In the genomic region with DNA sequence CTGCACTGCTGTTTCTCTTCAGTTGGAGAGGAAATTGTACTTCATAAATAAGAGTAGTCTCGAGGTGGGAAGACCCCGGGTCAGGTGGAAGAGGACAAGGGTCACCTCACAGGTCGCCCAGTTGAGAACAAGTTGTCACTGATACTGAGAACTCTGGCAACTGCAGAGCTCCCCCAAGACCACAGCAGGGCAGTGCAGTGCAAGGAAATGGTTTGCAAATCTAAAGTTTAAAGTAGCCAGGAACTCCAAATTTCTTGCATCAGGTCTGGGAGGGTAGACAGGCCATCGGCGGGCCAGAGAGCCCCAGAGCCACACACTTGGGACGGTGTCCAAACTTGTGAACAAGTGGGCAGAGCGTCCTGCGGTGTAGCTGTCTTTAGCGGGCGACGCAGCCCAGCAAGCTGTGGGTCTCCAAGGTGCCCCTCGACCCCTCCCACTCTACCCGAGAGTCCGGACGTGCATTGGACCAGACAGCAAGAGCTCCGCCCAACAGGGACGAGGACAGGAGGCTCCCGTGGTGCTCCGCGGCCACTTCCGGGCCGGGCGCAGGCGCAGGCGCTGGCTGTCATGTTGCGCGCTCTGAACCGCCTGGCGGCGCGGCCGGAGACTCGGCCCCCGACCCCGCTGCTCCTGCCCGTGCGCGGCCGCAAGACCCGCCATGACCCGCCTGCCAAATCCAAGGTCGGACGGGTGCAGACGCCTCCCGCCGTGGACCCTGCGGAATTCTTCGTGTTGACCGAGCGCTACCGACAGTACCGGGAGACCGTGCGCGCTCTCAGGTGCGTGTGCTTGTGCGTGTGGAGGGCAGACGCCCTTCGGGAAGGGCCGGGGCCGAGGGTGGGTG, we compare ENCODE assay signal across 8 mouse cellular contexts. TPM values are rescaled to one million over a fixed set of nuclear protein-coding genes. Genes with fewer than 3 reads are reported as not detected.
DNase-seq lines count a peak whose midpoint lies in the region; ATAC-seq lines count a peak whose summit lies in the region.

A gene (plus strand): TSS at position 531 of the 844 bp plus-strand sequence.

- peak; percentile 100 for ATAC-seq in forebrain, embryonic 14.5 days
- peak; percentile 99 for ATAC-seq in neural tube, embryonic 15.5 days (ENCODE audit: low FRiP score)

- H3K4me2 ChIP-seq in forebrain, embryonic 14.5 days (ENCODE audit: low read length) = peak within 1 kb of the TSS; percentile 83
- H3K4me2 ChIP-seq in neural tube, embryonic 15.5 days = peak within 1 kb of the TSS; percentile 92

- no peaks in the 10 kb centered on the region for H3K9me3 ChIP-seq in forebrain, embryonic 14.5 days (replicated peaks; ENCODE audit: control insufficient read depth, low read length)
- H3K9me3 ChIP-seq in neural tube, embryonic 15.5 days (replicated peaks) = no peaks in the 10 kb centered on the region

- H3K27ac ChIP-seq in forebrain, embryonic 14.5 days (ENCODE audit: low read depth, low read length) = no peak within 1 kb of the TSS; the same call in 1 of the 2 replicates
- H3K27ac ChIP-seq in neural tube, embryonic 15.5 days (replicated peaks) = peak within 1 kb of the TSS; percentile 77

- peak within 1 kb of the TSS; percentile 90 for H3K9ac ChIP-seq in forebrain, embryonic 14.5 days (ENCODE audit: low read length)
- H3K9ac ChIP-seq in neural tube, embryonic 15.5 days (replicated peaks) = peak within 1 kb of the TSS; percentile 88

- DNase-seq in ES-CJ7 (ENCODE audit: low read depth, low spot score) = peak; percentile 95
- DNase-seq in cerebellum, adult 11 months = peak; percentile 91
- peak; percentile 97 for DNase-seq in forebrain, embryonic 14.5 days (ENCODE audit: low spot score)
- DNase-seq in heart, postnatal 14 days = peak; percentile 93 to 94
- DNase-seq in layer of hippocampus, adult 11-12 months (ENCODE audit: low spot score) = peak; percentile 92
- DNase-seq in lung, adult 18-20 months = peak; percentile 94 to 96
- peak; percentile 92 for DNase-seq in testis, postnatal 14 days (ENCODE audit: low spot score)

- WGBS in forebrain, embryonic 14.5 days = under 1% methylated on average over 61 of the region's 61 CpGs
- WGBS in neural tube, embryonic 15.5 days = under 1% methylated on average over 61 of the region's 61 CpGs

- peak within 1 kb of the TSS; percentile 91 for H3K4me3 ChIP-seq in forebrain, embryonic 14.5 days (ENCODE audit: low read depth, low read length)
- peak within 1 kb of the TSS; percentile 96 for H3K4me3 ChIP-seq in neural tube, embryonic 15.5 days (replicated peaks)

- intact Hi-C loops in heart, postnatal 14 days (cut with DNase I) = loop anchor here (2.0 kb wide), 1 partner anchor 33 kb away; no protein-coding TSS in a partner anchor

- H3K36me3 ChIP-seq in forebrain, embryonic 14.5 days (ENCODE audit: control insufficient read depth, insufficient read depth, low read length) = peaks cover 24% of the 10 kb centered on the region
- H3K36me3 ChIP-seq in neural tube, embryonic 15.5 days = peaks cover 23% of the 10 kb centered on the region

- H3K4me1 ChIP-seq in forebrain, embryonic 14.5 days (ENCODE audit: control insufficient read depth, insufficient read depth, low read length) = peaks cover 11% of the 10 kb centered on the region
- peaks cover 30% of the 10 kb centered on the region for H3K4me1 ChIP-seq in neural tube, embryonic 15.5 days

- no peaks in the 10 kb centered on the region for H3K27me3 ChIP-seq in forebrain, embryonic 14.5 days (replicated peaks; ENCODE audit: control insufficient read depth, insufficient read depth, low read length)
- H3K27me3 ChIP-seq in neural tube, embryonic 15.5 days (replicated peaks) = no peaks in the 10 kb centered on the region

RNA-seq across cellular contexts. Expression of the gene that starts here (rescaled TPM):
- polyA plus RNA-seq in forebrain, embryonic 14.5 days (2014; fragmentation: Nextera tagmentation; extraction: Ambion mirVana) = 94.7 and 98.1 TPM in 2 replicates
- total RNA-seq in heart, postnatal 14 days (2021) = 10 to 100 TPM; 64.9 to 76.1 TPM
- 105 and 107 TPM in 2 replicates for polyA plus RNA-seq in neural tube, embryonic 15.5 days (2015; fragmentation: Nextera tagmentation; extraction: Ambion mirVana)
